Mouse (Mus musculus) lung, adult 2 months (tissue): ENCODE results near the gene Krtap4-9.

Experiments used
- CTCF ChIP-seq: fragments of 200-500 bp; IDR thresholded peaks from 2 replicates; pipeline ENCODE4 v1.5.1; 2011; ENCODE audit warnings: mild to moderate bottlenecking, low read length, control low read depth; ENCODE audit not compliant: insufficient read depth
- POLR2A ChIP-seq: fragments of 200-500 bp; IDR thresholded peaks from 2 replicates; pipeline ENCODE4 v1.6.1; 2011; ENCODE audit warnings: low read depth, mild to moderate bottlenecking, control low read depth, low read length, borderline replicate concordance; ENCODE audit errors: extremely low read depth

DNA sequence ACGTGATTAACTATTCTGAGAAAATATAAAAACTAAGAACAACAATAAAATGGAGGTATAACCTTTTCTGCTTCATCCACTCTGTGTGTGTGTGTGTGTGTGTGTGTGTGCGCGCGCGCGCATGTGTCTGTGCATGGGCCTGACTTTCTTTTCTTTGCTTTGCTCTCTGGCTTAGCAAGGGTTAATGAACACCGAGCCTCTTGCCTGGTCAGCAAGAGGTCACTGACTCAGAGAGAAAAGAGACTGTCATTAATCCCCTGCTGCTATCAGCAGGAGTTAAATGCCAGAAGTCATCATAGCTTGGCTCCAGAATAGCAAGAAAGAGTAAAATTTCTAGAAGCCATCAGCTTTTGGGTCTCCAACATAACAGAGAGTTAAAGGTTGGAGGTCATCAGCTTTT is 6.6 kb upstream of the Krtap4-9 start:
- TF ChIP-seq CTCF = no peak
- no peak for TF ChIP-seq POLR2A
